Mouse (Mus musculus): ENCODE data around the gene Rpp30. TPM values are rescaled to one million over a fixed set of nuclear protein-coding genes. Genes with fewer than 3 reads are reported as not detected.

The Rpp30 gene
- 41.1 TPM for polyA plus RNA-seq (2014; fragmentation: Illumina TruSeq; extraction: RNeasy Lipid Tissue Mini Kit (QIAGEN cat#74804); ENCODE audit: low replicate concordance)

GRCm38 (mm10) chr19:36083262-36084225, at the start of gene Rpp30:
Gene Rpp30 (plus strand): TSS chr19:36083716.

GRCm38 (mm10) chr19:36057231-36057811, 26.2 kb upstream of the Rpp30 start, which contains the start of gene Htr7:
Gene Htr7 (minus strand): TSS chr19:36057507.

GRCm38 (mm10) chr19:36119783-36120471, 36.4 kb downstream of the Rpp30 start, which contains the start of gene Ankrd1:
Gene Ankrd1 (minus strand): TSS chr19:36120099.

Other genes with a start within 250 kb of the Rpp30 start
- 0.59 TPM for gene Htr7, start 26.2 kb upstream of the Rpp30 start, polyA plus RNA-seq (2014; fragmentation: Illumina TruSeq; extraction: RNeasy Lipid Tissue Mini Kit (QIAGEN cat#74804); ENCODE audit: low replicate concordance)
- 0.22 TPM for gene Ankrd1, start 36.4 kb downstream of the Rpp30 start, polyA plus RNA-seq (2014; fragmentation: Illumina TruSeq; extraction: RNeasy Lipid Tissue Mini Kit (QIAGEN cat#74804); ENCODE audit: low replicate concordance)